Mouse (Mus musculus) hindbrain, embryonic 15.5 days (tissue): Measurements from ENCODE around the gene Ahcyl1. TPM values are rescaled to one million over a fixed set of nuclear protein-coding genes. Genes with fewer than 3 reads are reported as not detected.
A peak's percentile ranks its signal among the peaks of the same experiment; 100 is the strongest.

Source experiments
- ATAC-seq: fragments of 200-750 bp; cut with Nextera tagmentation; 2 replicates; pipeline ENCODE4 v1.8.0; 2017; ENCODE audit warnings: low read depth, moderate number of reproducible peaks, moderate TSS enrichment; ENCODE audit not compliant: low FRiP score
- H3K27ac ChIP-seq: fragments of 300-500 bp; sonication (generic); replicated peaks from 2 replicates; pipeline ENCODE4 v1.5.1; 2015; ENCODE audit warnings: mild to moderate bottlenecking, inconsistent platforms
- H3K27me3 ChIP-seq: fragments of 300-500 bp; sonication (generic); 2 replicates; pipeline ENCODE4 v1.6.1; 2015; ENCODE audit warnings: control low read depth, inconsistent platforms
- H3K36me3 ChIP-seq: fragments of 300-500 bp; sonication (generic); 2 replicates; pipeline ENCODE4 v1.6.1; 2015; ENCODE audit warnings: control low read depth, inconsistent platforms
- H3K4me1 ChIP-seq: fragments of 300-500 bp; sonication (generic); replicated peaks from 2 replicates; pipeline ENCODE4 v1.6.1; 2015; ENCODE audit warnings: control low read depth, inconsistent platforms
- H3K4me2 ChIP-seq: fragments of 300-500 bp; sonication (generic); 2 replicates; pipeline ENCODE4 v1.6.1; 2015; ENCODE audit warnings: moderate library complexity, mild to moderate bottlenecking, inconsistent platforms
- H3K4me3 ChIP-seq: fragments of 300-500 bp; sonication (generic); 2 replicates; pipeline ENCODE4 v1.5.1; 2015; ENCODE audit warnings: mild to moderate bottlenecking, inconsistent platforms
- H3K9ac ChIP-seq: fragments of 300-500 bp; sonication (generic); 2 replicates; pipeline ENCODE4 v1.6.1; 2015; ENCODE audit warnings: inconsistent platforms
- H3K9me3 ChIP-seq: fragments of 300-500 bp; sonication (generic); 2 replicates; pipeline ENCODE4 v1.6.1; 2016; ENCODE audit warnings: control low read depth, inconsistent platforms
- WGBS: fragments of 180-500 bp; shearing (Covaris S2); methylation state at CpG from one replicate; pipeline ENCODE4 v1.1.7; 2015; 5-methylcytosine and 5-hydroxymethylcytosine counted together
- polyA plus RNA-seq: library from polyadenylated mRNA; unstranded; fragments of >200 nt; fragmentation: Nextera tagmentation; extraction: Ambion mirVana; gene quantifications from 2 replicates; pipeline ENCODE4 v1.2.1, GENCODE M21; 2015

The Ahcyl1 gene
- polyA plus RNA-seq: 110 and 112 TPM in 2 replicates

- peak within 1 kb of the TSS; percentile 76 for H3K9ac ChIP-seq
- H3K27ac ChIP-seq: peak within 1 kb of the TSS; percentile 85
- 0 out of 2 replicates have a peak, but pooled peaks cover 2% of the 10 kb centered on the region for H3K36me3 ChIP-seq
- no peaks in the 10 kb centered on the region for H3K9me3 ChIP-seq
- peak within 1 kb of the TSS; percentile 79 for H3K4me2 ChIP-seq
- H3K27me3 ChIP-seq: no peaks in the 10 kb centered on the region
- 1% methylated on average over 90 of the region's 93 CpGs for WGBS
- H3K4me1 ChIP-seq: peaks cover 46% of the 10 kb centered on the region
- H3K4me3 ChIP-seq: peak within 1 kb of the TSS; percentile 62
- peak; percentile 98 for ATAC-seq
Measured at GRCm38 (mm10) chr3:107695948-107696881, at the start of gene Ahcyl1. Gene Ahcyl1 (minus strand): TSS chr3:107696560.

GRCm38 (mm10) chr3:107746026-107746425 is 49.7 kb upstream of the Ahcyl1 start:
- no peaks in the 10 kb centered on the region for H3K27me3 ChIP-seq
- H3K4me2 ChIP-seq: no peak overlapping the region
- ATAC-seq: no peak
- H3K4me3 ChIP-seq: no peak overlapping the region
- H3K4me1 ChIP-seq: peaks cover 8% of the 10 kb centered on the region
- H3K36me3 ChIP-seq: no peaks in the 10 kb centered on the region; the same call in 1 of the 2 replicates
- WGBS: 87% methylated on average over 3 of the region's 3 CpGs
- no peak overlapping the region for H3K9ac ChIP-seq
- H3K27ac ChIP-seq: no peak overlapping the region
- H3K9me3 ChIP-seq: no peaks in the 10 kb centered on the region

- H3K36me3 ChIP-seq: no peaks in the 10 kb centered on the region
- no peak overlapping the region for H3K27ac ChIP-seq
- H3K9ac ChIP-seq: no peak overlapping the region
- H3K9me3 ChIP-seq: no peaks in the 10 kb centered on the region
- 96% methylated on average over 1 of the region's 1 CpGs for WGBS
- ATAC-seq: no peak
- no peak overlapping the region for H3K4me2 ChIP-seq
- no peaks in the 10 kb centered on the region for H3K27me3 ChIP-seq
- H3K4me1 ChIP-seq: peaks cover 23% of the 10 kb centered on the region
- no peak overlapping the region for H3K4me3 ChIP-seq
Measured at GRCm38 (mm10) chr3:107743650-107744049, 47.3 kb upstream of the Ahcyl1 start.

- peaks cover 23% of the 10 kb centered on the region for H3K4me1 ChIP-seq
- no peaks in the 10 kb centered on the region for H3K9me3 ChIP-seq
- H3K4me3 ChIP-seq: no peak overlapping the region
- no peaks in the 10 kb centered on the region for H3K27me3 ChIP-seq
- ATAC-seq: no peak
- no peak overlapping the region for H3K4me2 ChIP-seq
- 45% methylated on average over 3 of the region's 3 CpGs for WGBS
- no peak overlapping the region for H3K9ac ChIP-seq
- no peak overlapping the region for H3K27ac ChIP-seq
- H3K36me3 ChIP-seq: no peaks in the 10 kb centered on the region
Measured at GRCm38 (mm10) chr3:107743107-107743506, 46.7 kb upstream of the Ahcyl1 start.

GRCm38 (mm10) chr3:107742071-107742710 is 45.8 kb upstream of the Ahcyl1 start:
- H3K9me3 ChIP-seq: no peaks in the 10 kb centered on the region
- H3K4me1 ChIP-seq: peaks cover 23% of the 10 kb centered on the region
- H3K9ac ChIP-seq: no peak overlapping the region
- 91% methylated on average over 10 of the region's 10 CpGs for WGBS
- H3K27ac ChIP-seq: no peak overlapping the region
- no peak overlapping the region for H3K4me2 ChIP-seq
- H3K36me3 ChIP-seq: no peaks in the 10 kb centered on the region
- no peak for ATAC-seq
- no peaks in the 10 kb centered on the region for H3K27me3 ChIP-seq
- no peak overlapping the region for H3K4me3 ChIP-seq

GRCm38 (mm10) chr3:107741387-107741786 is 45.0 kb upstream of the Ahcyl1 start:
- H3K4me2 ChIP-seq: no peak overlapping the region
- H3K27ac ChIP-seq: peak overlapping the region; percentile 77
- H3K9me3 ChIP-seq: no peaks in the 10 kb centered on the region
- H3K36me3 ChIP-seq: no peaks in the 10 kb centered on the region
- peaks cover 23% of the 10 kb centered on the region for H3K4me1 ChIP-seq
- no peak for ATAC-seq
- no peak overlapping the region for H3K9ac ChIP-seq
- H3K4me3 ChIP-seq: no peak overlapping the region
- H3K27me3 ChIP-seq: no peaks in the 10 kb centered on the region

- WGBS: 2% methylated on average over 6 of the region's 6 CpGs
- no peak overlapping the region for H3K9ac ChIP-seq
- H3K4me2 ChIP-seq: no peak overlapping the region
- peaks cover 23% of the 10 kb centered on the region for H3K4me1 ChIP-seq
- no peaks in the 10 kb centered on the region for H3K27me3 ChIP-seq
- peak; percentile 86 for ATAC-seq
- H3K27ac ChIP-seq: peak overlapping the region; percentile 77
- no peaks in the 10 kb centered on the region for H3K9me3 ChIP-seq
- no peak overlapping the region for H3K4me3 ChIP-seq
- no peaks in the 10 kb centered on the region for H3K36me3 ChIP-seq
Measured at GRCm38 (mm10) chr3:107740578-107741207, 44.3 kb upstream of the Ahcyl1 start.

GRCm38 (mm10) chr3:107739966-107740365 is 43.6 kb upstream of the Ahcyl1 start:
- Histone ChIP-seq H3K4me3 (no peak overlapping the region), H3K9ac (no peak overlapping the region), H3K27ac (peak overlapping the region; percentile 77; the same call in 1 of the 2 replicates), H3K4me1 (peaks cover 23% of the 10 kb centered on the region), H3K27me3 (no peaks in the 10 kb centered on the region), H3K9me3 (no peaks in the 10 kb centered on the region), H3K4me2 (no peak overlapping the region), H3K36me3 (no peaks in the 10 kb centered on the region)
- 71% methylated on average over 2 of the region's 2 CpGs for WGBS
- ATAC-seq: no peak

GRCm38 (mm10) chr3:107739456-107739855 is 43.1 kb upstream of the Ahcyl1 start:
- no peak for ATAC-seq
- H3K4me3 ChIP-seq: no peak overlapping the region
- H3K9me3 ChIP-seq: no peaks in the 10 kb centered on the region
- H3K4me2 ChIP-seq: no peak overlapping the region
- WGBS: 89% methylated on average over 3 of the region's 3 CpGs
- H3K36me3 ChIP-seq: no peaks in the 10 kb centered on the region
- H3K9ac ChIP-seq: no peak overlapping the region
- H3K4me1 ChIP-seq: peaks cover 23% of the 10 kb centered on the region
- 0 out of 2 replicates have a peak overlapping the region, but pooled peaks have one; percentile 77 for H3K27ac ChIP-seq
- no peaks in the 10 kb centered on the region for H3K27me3 ChIP-seq

- Histone ChIP-seq H3K9me3 (no peaks in the 10 kb centered on the region), H3K4me3 (no peak overlapping the region), H3K9ac (no peak overlapping the region), H3K27me3 (no peaks in the 10 kb centered on the region), H3K27ac (no peak overlapping the region), H3K4me2 (no peak overlapping the region), H3K36me3 (no peaks in the 10 kb centered on the region), H3K4me1 (peaks cover 23% of the 10 kb centered on the region)
- 83% methylated on average over 1 of the region's 1 CpGs for WGBS
- ATAC-seq: no peak
Measured at GRCm38 (mm10) chr3:107738620-107739019, 42.3 kb upstream of the Ahcyl1 start.

GRCm38 (mm10) chr3:107737609-107738190 is 41.3 kb upstream of the Ahcyl1 start:
- Histone ChIP-seq H3K9ac (no peak overlapping the region), H3K4me1 (peaks cover 23% of the 10 kb centered on the region), H3K9me3 (no peaks in the 10 kb centered on the region), H3K36me3 (no peaks in the 10 kb centered on the region), H3K4me2 (no peak overlapping the region), H3K4me3 (no peak overlapping the region), H3K27ac (no peak overlapping the region), H3K27me3 (no peaks in the 10 kb centered on the region)
- WGBS: 88% methylated on average over 1 of the region's 1 CpGs
- ATAC-seq: no peak
